Mouse (Mus musculus) gastrocnemius, postnatal 14 days (tissue): ENCODE data around the gene Epn3. TPM values are rescaled to one million over a fixed set of nuclear protein-coding genes. Genes with fewer than 3 reads are reported as not detected.

Experiments used
- DNase-seq: peaks from one replicate; pipeline ENCODE4 v3.0.0; 2021; ENCODE audit warnings: mixed read lengths
- intact Hi-C: fragments of 180-260 bp; cut with DNase I; formaldehyde crosslinking; loops from one replicate; pipeline ENCODE4 v1.15.1; 2025; ENCODE audit warnings: low total_unique reads
- long read RNA-seq, 2 experiments: library from polyadenylated mRNA; stranded (forward); transcript quantifications; one replicate each; pipeline ENCODE4 v2.0.0; 2021
- total RNA-seq, 2 experiments: library from RNA; stranded (reverse); gene quantifications; 2 replicates each; pipeline ENCODE4 v1.2.3; 2021

Gene Epn3
- total RNA-seq = under 1 TPM; 0.09 to 0.25 TPM
- long read RNA-seq, experiment 1 = 0 reads
- long read RNA-seq, experiment 2 = 0 reads

DNA sequence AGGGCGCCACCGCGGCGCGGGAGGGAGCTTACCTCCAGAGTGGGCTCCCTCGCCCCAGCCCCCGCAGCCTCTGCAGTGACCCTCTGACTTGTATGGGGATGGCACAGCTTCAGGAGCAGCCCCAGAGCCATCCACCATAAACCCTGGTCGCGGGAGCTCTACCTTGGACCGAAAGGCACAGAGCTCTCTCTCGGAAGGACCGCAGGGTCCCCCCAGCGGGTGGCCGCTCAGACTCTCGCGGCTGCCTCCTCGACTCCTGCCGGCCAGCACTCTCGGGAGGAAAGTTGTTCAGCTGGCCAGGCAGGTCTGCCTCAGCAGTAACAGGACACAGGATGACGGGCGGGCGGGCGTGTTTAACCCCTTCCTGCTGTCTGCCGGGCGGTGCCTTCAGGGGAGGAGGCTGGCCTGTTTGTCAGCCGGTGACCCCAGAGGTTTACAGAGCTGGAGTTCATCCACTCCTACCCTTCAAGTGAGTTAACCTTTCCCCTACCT is at the start of gene Epn3:
Epn3 (minus strand) TSS at position 314 of the 492 bp plus-strand sequence.
- DNase-seq = no peak

DNA sequence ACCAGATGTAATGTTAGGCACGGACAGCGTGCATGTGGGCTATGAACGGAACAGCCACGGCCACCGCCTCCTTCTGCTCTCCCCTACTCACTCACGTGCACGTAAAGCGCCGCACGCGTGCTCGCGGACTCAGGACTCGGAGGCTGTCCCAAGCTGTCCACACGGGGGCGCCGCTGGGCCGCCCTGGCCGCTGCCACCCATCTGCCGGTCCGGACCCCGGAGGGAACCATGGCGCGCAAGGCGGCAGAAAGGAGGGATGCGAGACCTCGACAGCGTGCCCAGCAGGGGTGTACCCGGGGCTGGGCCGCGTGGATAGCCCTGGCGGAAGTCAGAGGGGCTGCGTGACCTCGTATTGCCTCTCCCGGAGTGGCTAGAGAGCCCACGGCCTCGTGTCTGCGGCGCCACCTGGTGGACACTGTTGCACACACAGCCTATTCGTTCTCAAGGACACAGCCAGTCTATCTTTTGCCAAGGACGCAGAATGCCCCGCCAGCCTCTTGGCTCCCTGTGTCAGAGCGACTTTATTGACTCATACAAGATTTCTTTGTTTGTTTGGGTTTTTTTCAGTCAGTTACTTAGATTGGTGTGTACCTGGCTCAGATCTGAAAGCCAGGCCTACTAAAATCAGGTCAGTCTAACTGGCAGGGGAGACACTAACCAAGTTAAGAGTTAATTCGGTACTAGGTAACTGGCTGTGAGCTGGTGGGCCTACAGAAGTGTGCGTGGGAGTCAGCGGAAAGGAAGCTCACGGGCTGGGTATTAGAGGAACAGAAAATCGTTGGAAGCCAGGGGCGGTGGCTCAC is 49.3 kb upstream of the Epn3 start, which contains the start of gene Rsad1:
Rsad1 (minus strand) TSS at position 368 of the 803 bp plus-strand sequence.
- intact Hi-C loops = loop anchor here (5.0 kb wide), 1 partner anchor 207 kb away; no protein-coding TSS in a partner anchor
- DNase-seq = peak; percentile 93

More for the DNA sequence above, at the start of gene Epn3:
- intact Hi-C loops = no loop called here

DNA sequence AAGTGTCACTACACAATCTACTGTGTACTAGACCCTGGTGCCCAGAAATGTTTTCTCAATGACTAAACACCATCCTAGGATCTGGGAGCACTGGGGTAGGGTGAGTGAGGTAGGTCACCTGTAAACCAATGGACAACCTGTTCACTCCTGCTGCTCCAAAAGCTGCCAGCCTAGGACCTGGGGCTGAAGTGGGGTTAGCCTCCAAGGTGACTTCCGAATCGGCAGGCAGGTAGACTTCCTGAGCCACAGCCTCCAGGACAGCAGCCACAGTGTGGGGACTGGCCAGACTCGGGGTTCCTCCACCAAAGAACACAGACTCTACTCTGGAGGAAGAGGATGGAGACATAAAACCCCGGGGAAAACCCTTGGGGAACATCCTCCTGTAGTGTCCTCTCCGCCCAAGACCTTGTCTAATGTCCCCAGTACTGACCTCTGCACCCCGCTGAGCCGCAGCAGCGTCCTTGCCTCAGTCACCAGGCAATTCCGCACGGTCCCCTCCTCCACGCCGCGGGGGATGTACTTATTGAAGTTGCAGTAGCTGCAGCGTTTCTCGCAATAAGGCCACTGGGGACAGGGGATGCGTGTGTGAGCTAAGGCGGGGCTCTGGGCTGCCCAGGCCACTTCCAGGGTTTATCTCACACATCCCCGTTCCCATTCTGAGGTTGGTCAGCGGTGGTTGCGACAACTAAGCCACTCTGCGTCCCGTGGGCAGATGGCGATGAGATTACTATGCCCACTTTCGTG is 48.4 kb upstream of the Epn3 start:
- peak; percentile 47 for DNase-seq
- intact Hi-C loops = loop anchor here (5.0 kb wide), 1 partner anchor 206 kb away; no protein-coding TSS in a partner anchor

DNA sequence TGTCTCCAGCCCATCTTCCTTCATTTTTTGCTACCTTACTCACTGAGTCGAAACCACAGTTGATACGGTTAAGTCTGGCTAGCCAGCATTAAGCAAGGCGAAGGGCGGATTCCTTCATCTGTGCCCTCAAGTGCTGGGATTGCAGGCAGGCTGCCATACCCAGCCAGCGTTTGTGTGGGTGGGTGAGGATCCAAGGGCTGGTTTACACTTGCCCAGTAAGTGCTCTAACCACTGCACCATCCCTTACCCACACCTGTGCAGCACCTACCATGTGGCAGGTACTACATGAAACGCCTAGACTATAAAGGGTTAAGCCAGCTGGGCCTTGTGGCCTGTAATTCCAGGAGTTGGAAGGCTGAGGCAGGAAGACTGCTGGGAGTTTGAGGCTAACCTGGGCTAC is 47.5 kb upstream of the Epn3 start:
- intact Hi-C loops = loop anchor here (5.0 kb wide), 1 partner anchor 205 kb away; no protein-coding TSS in a partner anchor
- no peak for DNase-seq

DNA sequence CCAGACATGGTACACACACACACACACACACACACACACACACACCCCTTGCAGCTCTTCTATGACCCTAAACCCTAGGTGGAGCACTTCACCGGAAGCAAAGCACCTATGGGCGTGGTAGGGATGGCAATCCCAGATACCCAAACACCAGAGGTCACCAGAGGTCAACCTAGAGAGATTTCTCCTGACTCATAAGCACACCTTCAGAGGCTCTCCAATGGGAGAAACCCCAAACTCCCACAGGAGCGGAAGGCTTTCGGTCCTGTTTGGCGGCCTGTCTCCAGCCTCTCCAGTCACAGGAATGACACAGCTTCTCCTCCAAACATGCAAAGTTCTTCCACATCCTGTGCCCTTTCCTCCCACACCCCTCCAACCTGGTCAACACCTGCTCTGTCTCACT is 46.6 kb upstream of the Epn3 start:
- intact Hi-C loops = loop anchor here (5.0 kb wide), 1 partner anchor 204 kb away; no protein-coding TSS in a partner anchor
- DNase-seq = no peak

DNA sequence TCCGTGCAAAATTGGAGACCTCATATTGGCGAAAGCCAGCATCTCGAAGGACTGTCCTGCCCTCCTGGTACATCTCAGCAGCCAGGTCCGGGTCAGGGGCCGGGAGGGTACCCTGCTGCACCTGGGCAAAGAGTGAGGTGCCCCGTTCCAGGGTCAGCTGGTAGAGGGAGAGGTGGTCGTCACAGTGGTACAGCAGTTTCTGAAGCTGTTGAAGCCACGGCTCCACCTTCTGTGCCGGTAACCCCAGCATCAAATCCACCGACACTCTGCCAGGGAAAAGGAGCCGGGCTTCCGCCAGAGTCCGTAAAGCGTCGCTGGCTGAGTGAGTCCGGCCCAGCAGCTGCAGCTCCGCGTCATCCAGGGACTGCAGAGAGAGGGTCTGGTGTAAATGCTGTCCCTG is 44.6 kb upstream of the Epn3 start:
- DNase-seq = peak; percentile 41
- intact Hi-C loops = no loop called here

DNA sequence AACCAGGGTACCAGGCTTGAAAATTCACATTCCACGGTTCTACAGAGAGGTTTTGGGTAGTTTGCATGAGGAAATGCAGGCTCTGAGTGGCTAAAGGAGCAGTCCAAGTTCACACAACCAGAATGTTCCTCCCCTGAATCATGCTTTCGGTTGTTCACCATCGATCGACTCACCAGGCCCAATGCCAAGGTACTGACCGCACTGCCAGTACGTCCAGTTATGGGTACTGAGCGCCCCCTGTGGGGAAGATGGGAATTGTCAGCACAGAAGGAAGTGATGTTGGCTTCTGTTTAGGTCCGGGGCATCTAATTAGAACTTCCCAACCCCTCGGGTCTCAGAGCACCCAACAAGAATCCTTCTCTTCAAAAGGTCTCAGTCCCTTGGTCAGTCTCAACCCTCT is 44.2 kb upstream of the Epn3 start:
- intact Hi-C loops = no loop called here
- DNase-seq = peak; percentile 96

DNA sequence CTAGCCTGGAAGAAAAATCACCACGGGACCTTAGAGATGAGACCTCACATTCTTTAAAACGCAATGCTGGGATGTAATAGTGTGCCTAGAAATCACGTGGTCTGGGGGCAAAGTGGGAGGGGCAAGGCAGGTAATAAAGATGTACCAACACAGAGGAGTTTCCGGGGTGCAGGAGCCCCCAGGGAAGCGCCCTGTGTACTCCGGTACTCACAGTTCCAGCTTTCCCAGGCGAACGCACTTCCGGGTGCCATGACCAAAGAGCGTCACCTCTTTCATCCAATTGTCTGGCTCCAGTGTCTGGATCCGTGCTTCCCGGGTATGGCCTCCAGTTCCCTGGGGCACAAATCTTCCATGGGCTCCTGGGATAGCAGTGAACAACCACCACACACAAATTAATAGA is 43.6 kb upstream of the Epn3 start:
- intact Hi-C loops = no loop called here
- DNase-seq = no peak

DNA sequence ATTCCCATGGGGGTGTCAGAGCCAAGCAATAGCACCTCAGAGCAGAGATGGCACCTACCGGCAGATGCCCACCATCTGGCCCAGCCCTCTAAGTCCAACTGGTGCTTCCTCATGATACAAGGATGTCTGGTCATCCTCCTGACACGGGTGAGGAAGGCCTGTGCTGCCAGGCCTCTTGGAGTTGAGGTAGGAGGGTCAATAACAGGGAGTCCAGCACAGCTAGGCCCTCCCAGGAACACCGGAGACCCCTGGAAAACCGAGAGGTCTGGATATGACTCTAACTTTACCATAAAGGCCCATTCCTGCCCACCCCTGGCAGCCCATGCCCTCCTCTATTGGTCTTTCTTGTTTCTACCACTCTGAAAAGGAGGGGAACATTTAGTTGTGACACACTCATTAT is 42.6 kb upstream of the Epn3 start:
- DNase-seq = no peak
- intact Hi-C loops = no loop called here

DNA sequence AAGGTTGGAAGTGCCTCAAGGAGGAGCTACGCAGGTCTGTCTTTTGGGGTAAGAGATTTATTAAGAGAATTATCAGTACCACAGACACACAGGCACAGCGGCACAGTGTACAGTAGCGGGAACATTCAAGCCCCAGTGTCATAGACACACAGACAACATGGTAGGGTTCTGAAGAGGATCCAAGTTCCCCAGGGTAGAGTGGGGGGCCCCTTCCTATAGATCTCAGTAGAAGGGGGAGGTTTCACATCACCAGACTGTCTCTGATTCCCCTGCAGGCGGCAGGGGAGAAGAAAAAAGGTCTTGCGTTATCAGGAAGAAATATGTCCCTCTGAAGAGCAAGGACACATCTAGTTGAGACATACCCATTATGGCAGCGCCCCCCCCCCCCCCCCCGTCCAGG is 40.0 kb upstream of the Epn3 start:
- DNase-seq = no peak
- intact Hi-C loops = no loop called here

DNA sequence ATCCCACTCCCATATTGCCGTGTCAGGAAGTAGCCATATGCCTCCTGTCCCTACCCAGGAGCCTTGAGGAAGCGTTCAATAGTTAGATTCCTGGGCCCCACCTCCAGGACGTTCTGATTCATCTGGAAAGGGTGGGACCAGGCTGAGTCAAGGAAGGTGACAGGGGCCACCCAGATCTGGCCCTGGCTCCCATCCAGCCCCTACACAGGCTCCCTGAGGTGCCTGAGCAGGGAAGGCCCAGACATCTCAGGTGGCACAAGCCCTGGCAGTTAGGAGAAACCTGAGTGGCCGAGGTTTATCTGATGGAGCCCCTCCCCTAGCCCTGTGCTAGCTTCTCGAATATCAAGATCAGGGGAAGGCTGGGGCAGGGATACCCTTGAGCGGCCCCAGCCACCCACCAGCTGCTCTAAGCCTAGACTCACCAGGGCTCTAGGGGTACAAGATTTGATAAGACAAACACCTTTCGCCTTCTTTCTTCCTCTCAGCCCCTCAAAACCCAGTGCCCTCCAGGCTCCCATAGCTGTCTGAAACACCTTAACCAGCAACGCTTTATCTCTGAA is 39.0 kb upstream of the Epn3 start:
- intact Hi-C loops = no loop called here
- DNase-seq = no peak

DNA sequence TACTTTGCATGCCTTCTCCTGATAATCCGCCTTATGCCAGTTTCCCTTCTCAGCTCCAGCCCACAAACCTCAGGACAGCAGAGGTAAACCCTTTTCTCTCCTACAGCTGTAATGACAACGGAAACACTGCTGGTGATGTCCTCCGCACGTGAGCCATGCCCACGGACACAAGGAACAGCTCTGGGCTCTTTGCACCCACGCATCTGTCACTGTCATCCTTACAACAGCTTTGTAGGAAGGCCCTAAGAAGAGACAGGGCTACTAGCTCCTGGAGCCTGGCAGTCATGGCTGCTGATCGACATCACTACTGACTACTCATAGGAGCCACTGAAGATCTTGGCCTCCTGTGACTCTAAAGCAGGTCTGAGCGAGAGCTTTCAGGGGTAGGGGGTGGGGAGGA is 33.4 kb upstream of the Epn3 start:
- intact Hi-C loops = no loop called here
- DNase-seq = no peak

DNA sequence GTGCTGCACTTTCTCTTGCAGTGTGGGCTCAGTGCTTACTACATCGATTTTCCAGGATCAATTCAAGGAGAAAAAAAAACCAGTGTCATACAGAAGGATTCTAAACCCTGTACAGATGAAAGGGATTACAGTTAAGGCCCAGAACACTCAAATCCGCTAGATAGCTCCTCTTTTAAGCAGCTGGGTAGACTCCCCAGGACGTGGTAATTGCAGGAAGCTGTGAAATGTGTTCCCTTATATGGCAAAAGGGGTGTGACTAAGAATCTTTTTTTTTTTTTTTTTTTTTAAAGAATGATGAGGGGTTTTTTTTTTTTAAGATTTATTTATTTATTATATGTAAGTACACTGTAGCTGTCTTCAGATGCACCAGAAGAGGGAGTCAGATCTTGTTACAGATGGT is 29.1 kb upstream of the Epn3 start:
- intact Hi-C loops = no loop called here
- no peak for DNase-seq

DNA sequence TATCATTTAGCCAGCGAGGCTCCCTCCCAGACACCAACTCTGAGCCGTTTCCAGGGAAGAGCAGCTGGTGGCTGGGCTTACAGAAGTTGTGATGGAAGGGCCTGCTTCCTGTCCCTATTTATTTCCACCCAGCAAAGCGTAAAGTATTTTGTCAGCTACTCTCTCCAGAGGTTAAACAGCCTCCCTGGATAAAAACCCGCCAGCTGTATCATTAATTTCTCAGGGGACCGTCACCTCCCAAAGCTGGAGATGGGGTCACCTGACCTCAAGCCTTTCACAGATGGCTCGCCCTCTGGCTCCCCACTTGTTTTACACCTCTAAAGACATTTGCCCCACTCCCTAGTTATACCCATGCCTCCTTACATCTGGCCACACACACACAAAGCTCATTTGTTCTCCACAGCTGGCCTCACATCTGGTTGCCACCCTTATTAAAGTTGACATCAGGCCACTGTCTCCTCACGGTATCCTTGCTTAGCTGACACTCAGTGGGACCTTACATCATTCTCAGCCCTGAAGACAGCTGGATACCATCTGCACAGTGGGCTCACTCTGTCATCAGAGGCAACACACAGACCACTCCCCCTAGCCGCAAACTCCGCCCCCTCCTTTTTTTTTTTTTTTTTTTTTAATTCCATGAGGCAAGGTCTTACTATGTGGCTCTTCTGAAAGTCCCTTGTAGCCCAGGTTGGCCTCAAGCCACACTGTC is 26.6 kb upstream of the Epn3 start:
- intact Hi-C loops = no loop called here
- DNase-seq = no peak

DNA sequence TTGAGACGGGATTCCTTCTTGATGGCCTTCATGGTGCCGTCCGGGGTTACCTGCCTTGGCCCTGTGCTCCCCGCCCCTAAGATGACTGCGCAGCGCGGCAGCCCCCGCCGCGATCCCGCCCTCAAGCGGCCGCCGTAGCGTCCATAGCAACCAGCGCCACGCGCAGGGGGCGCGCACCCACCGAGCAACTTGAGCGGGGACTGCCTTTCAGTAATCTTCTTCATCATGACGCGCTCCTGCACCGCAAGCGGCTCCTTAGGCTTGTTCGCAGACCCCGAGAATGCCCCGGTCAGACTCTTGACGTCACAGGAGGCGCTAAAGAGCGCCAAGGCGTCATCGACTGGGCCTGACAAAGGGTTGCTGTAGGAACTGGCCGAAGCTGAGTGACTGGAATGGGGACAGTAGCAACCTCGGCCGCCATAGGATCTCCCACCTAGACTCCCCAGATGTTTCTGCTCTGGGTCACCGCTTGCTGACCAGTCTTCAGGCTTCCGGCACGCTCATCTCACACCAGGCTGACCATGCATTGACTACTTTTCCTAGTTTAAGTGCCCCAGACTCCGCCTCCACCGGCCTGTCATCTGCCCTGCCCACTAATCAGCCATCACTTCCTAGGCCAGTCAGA is 21.6 kb upstream of the Epn3 start, which contains the start of gene Mycbpap:
Mycbpap (minus strand) TSS at position 524 of the 625 bp plus-strand sequence.
- peak; percentile 32 for DNase-seq
- intact Hi-C loops = no loop called here

DNA sequence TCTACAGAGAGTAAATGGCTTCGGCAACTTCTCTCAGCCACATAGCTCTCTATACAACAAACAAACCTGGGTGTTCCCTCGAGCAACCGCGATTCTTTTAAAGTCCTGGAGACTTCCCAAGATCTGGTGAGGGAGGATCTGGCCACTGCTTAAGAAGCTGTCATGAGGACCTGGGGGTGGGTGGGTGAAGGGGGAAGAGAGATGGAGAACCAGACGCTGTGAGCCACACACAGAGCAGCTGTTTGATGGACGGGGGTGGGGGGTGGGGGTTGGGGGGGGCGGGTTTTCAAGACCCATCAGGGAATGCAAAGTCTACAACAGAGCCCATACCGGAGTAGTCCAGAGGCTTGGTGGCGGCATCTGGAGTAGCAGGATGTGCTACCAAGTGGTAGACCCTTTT is 13.7 kb upstream of the Epn3 start:
- no peak for DNase-seq

DNA sequence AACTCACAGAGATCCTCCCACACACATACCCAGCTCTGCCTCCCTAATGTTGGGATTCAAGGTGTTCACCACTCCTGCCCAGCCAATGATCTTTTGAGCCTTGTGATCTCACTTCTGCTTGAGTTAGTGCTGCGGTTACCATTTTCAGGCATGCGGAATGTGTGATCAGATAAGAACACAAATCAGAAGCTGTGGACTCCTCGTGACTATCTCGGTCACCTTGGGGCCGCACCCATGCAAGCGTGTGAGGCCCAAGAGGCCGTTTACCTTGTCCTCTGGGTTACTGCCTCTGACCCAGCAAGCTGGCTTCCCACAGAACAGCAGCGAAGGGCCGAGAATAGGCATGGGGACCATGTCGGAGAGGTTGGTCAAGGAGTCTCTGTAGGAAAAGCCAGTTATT is 9.2 kb upstream of the Epn3 start:
- no peak for DNase-seq
- intact Hi-C loops = no loop called here

More for the DNA sequence above, 13.7 kb upstream of the Epn3 start:
- intact Hi-C loops = no loop called here

DNA sequence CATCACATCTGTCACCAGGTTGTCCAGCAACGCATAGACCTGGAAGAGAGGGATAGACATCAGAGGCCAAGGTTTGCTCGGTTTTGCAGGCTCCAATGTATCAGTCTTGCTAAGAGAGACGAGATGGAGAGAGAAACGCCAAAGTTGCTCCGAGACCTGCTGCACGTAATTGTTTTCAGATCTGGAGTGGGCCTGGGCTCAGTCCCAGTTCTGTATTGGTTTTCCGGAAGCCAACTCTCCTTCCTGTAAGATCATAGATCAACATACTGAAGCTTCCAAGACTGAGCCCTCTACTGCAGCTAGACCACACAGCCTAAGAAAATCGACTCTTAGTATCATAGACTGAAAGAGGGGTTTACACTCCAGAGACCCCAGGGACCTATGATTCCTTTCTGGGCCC is 1.7 kb upstream of the Epn3 start:
- intact Hi-C loops = no loop called here
- no peak for DNase-seq

DNA sequence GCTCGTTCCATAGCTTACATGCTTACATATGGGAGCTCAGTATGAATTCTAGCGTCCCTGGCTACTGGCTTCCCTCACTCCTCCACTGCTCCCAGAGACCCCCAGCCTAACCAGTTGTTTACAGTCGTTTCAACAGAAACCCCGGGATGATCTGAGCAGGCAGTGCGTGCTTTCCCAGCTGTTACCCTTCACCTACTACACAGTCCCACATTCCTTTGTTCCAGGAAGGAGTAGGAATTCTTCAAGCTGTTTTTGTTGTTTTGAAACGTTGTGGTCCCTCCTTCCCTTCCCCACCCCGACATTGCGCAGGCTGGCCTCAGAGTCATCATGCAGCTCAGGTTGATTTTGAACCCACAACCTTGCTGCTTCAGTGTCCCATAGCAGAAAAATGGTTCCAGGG is 588 bp upstream of the Epn3 start:
- no peak for DNase-seq
- intact Hi-C loops = no loop called here
